Mouse (Mus musculus) heart, embryonic 16.5 days (tissue): Measurements from ENCODE around the gene Macrod2. TPM values are rescaled to one million over a fixed set of nuclear protein-coding genes. Genes with fewer than 3 reads are reported as not detected.

ENCODE experiments used
- ATAC-seq: fragments of 200-750 bp; cut with Nextera tagmentation; replicated peaks from 2 replicates; pipeline ENCODE4 v1.8.0; 2017; ENCODE audit warnings: moderate number of reproducible peaks; ENCODE audit not compliant: insufficient read depth, low FRiP score; ENCODE audit errors: extremely low read depth
- H3K27ac ChIP-seq: fragments of 300-500 bp; sonication (generic); 2 replicates; pipeline ENCODE4 v1.5.1; 2014; ENCODE audit warnings: mild to moderate bottlenecking, low read length, control low read depth, moderate library complexity
- H3K27me3 ChIP-seq: fragments of 300-500 bp; sonication (generic); 2 replicates; pipeline ENCODE4 v1.6.1; 2014; ENCODE audit warnings: low read length, mixed read lengths; ENCODE audit not compliant: control insufficient read depth, insufficient read depth
- H3K36me3 ChIP-seq: fragments of 300-500 bp; sonication (generic); 2 replicates; pipeline ENCODE4 v1.6.1; 2014; ENCODE audit not compliant: control insufficient read depth, insufficient read depth
- H3K4me1 ChIP-seq: fragments of 300-500 bp; sonication (generic); 2 replicates; pipeline ENCODE4 v1.6.1; 2014; ENCODE audit warnings: low read length, mixed read lengths; ENCODE audit not compliant: control insufficient read depth, insufficient read depth
- H3K4me2 ChIP-seq: fragments of 300-500 bp; sonication (generic); 2 replicates; pipeline ENCODE4 v1.6.1; 2014; ENCODE audit warnings: low read depth, mild to moderate bottlenecking, control low read depth, low read length
- H3K4me3 ChIP-seq: fragments of 300-500 bp; sonication (generic); 2 replicates; pipeline ENCODE4 v1.5.1; 2014; ENCODE audit warnings: mild to moderate bottlenecking, control low read depth, low read length
- H3K9ac ChIP-seq: fragments of 300-500 bp; sonication (generic); 2 replicates; pipeline ENCODE4 v1.6.1; 2014; ENCODE audit warnings: low read length, control low read depth
- H3K9me3 ChIP-seq: fragments of 300-500 bp; sonication (generic); replicated peaks from 2 replicates; pipeline ENCODE4 v1.6.1; 2016; ENCODE audit warnings: low read length; ENCODE audit not compliant: control insufficient read depth
- WGBS: fragments of 180-500 bp; shearing (Covaris S2); extraction: QIAGEN DNeasy Blood & Tissue Kit; methylation state at CpG from one replicate; pipeline ENCODE4 v1.1.7; 2014; 5-methylcytosine and 5-hydroxymethylcytosine counted together
- polyA plus RNA-seq: library from polyadenylated mRNA; unstranded; fragments of >200 nt; fragmentation: Nextera tagmentation; extraction: Ambion mirVana; gene quantifications from 2 replicates; pipeline ENCODE4 v1.2.1, GENCODE M21; 2015

The Macrod2 gene
- polyA plus RNA-seq, 1 experiment from 2014 or later = 23.2 TPM

DNA sequence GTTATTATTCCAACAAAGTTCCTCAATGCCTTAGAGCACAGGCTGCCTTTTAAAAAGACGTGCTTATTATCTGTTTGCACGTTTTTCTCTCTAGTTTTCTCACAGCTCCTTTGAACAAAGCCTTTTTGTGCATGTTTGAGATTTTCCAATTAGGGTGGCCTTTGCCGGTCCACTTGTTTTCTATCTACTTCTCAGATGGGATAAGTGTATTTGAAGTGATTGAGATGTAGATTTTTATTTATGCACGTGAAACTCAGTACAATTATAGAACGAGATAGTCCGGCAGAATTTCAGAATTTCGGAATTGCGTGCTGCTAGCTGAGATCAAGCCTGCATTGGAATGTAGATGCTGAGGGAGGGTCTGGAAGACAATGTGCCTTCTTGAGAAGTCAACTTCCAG lies 138.5 kb downstream of the Macrod2 start:
- Histone ChIP-seq H3K9ac (no peak overlapping the region), H3K9me3 (no peaks in the 10 kb centered on the region), H3K36me3 (no peaks in the 10 kb centered on the region), H3K4me3 (no peak overlapping the region), H3K27me3 (no peaks in the 10 kb centered on the region), H3K4me2 (no peak overlapping the region), H3K4me1 (0 out of 2 replicates have a peak, but pooled peaks cover 2% of the 10 kb centered on the region), H3K27ac (no peak overlapping the region)
- WGBS = 74% methylated on average over 8 of the region's 8 CpGs
- ATAC-seq = no peak

DNA sequence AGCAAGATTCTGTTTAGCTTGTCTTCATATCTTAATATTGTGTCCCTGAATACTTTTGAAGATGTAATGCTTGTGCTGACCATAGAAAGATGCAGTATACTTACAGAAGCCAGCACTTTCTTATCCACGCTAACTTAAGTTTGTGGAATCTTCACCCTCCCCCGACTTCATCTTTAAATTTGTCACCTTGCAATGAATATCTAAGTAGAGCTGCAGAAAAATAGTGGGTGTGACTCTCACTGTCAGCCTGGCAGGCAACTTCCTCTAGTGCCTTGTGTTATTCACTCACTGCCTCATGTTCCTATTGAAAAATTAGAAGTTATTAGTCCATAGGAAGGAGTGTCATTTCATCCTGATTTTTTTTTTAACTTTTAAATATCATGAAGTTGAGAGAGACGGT lies 139.5 kb downstream of the Macrod2 start:
- Histone ChIP-seq H3K4me1 (0 out of 2 replicates have a peak, but pooled peaks cover 2% of the 10 kb centered on the region), H3K27ac (no peak overlapping the region), H3K9ac (no peak overlapping the region), H3K4me3 (no peak overlapping the region), H3K4me2 (no peak overlapping the region), H3K36me3 (no peaks in the 10 kb centered on the region), H3K27me3 (no peaks in the 10 kb centered on the region), H3K9me3 (no peaks in the 10 kb centered on the region)
- WGBS = 79% methylated on average over 3 of the region's 3 CpGs
- no peak for ATAC-seq

DNA sequence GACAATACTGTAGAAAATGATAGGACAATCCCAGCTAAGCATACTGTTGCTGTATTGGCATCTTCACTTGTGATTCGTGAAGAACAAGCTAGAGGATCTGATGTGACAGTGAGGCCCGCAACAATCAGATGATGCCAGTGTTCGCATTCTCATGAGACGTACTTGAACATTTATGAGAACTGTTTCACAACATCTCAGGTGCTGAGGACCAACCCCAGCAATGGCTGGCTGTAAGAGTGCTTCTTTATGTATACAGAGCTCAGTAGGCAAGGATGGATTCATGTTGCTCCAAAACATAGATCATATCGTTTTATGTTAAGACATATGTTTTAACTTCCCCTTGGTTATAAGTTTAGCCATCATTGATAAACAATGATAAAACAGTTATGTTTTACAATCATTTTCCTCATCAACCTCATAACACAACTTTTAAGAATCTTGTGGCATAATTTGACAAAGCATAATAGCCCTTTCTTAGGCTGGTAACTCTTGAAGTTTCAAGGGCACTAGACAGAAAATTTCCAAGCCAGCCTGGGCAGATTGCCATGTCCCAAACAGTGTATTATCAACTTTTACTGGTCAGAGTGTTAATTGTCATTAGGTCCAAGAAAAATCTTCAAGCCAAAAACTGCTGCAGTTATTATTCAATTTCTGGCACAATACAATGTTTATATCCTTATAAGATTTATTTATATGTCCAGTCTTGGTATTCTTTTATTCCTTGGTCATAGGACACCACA lies 140.9 kb downstream of the Macrod2 start:
- WGBS = 93% methylated on average over 5 of the region's 5 CpGs
- no peak overlapping the region for H3K9ac ChIP-seq
- no peaks in the 10 kb centered on the region for H3K9me3 ChIP-seq
- 0 out of 2 replicates have a peak, but pooled peaks cover 2% of the 10 kb centered on the region for H3K4me1 ChIP-seq
- H3K4me2 ChIP-seq = no peak overlapping the region
- no peak overlapping the region for H3K27ac ChIP-seq
- H3K36me3 ChIP-seq = no peaks in the 10 kb centered on the region
- no peaks in the 10 kb centered on the region for H3K27me3 ChIP-seq
- no peak for ATAC-seq
- no peak overlapping the region for H3K4me3 ChIP-seq

DNA sequence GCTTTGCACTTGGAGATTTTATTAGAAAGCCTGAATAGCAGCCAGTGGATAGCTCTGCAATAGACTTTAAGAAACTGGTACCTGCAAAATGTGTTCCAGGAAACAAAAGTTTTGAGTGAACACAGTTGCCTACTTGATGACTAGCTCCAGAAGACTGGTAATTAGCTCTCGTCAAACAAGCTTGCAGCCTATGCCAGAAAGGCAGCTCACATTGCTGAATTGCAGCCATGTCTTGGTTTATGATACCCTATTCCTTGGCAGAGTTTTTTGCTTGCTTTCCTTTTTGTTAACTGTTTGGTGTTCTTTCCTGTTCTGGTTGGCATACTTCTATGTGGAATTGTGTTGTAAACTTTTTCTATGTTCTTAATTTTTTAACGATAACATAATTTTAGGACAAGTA lies 154.2 kb downstream of the Macrod2 start:
- Histone ChIP-seq H3K9me3 (no peaks in the 10 kb centered on the region), H3K27me3 (no peaks in the 10 kb centered on the region), H3K27ac (no peak overlapping the region), H3K4me3 (no peak overlapping the region), H3K4me2 (no peak overlapping the region), H3K36me3 (no peaks in the 10 kb centered on the region), H3K4me1 (no peaks in the 10 kb centered on the region), H3K9ac (no peak overlapping the region)
- no peak for ATAC-seq
- WGBS = 71% methylated on average over 2 of the region's 2 CpGs

DNA sequence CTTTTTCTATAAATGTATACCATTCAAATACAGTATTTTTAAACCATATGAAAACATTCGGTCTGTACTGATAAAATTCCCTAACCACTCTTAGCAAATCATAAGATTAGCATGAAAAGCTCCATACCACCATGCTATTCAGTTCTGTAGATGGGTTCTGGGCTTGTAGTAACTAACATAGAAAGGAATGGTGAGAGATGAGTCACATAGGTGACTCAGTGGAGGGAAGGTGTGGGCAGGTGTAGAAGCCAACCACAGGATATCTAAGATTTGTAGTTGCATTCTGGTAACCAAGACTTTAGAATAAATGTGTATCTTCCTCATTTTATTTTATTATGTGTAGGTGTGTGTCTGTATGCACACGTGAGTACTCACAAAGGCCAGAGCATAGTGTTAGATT lies 166.3 kb downstream of the Macrod2 start:
- H3K9ac ChIP-seq = no peak overlapping the region
- H3K27ac ChIP-seq = no peak overlapping the region
- no peaks in the 10 kb centered on the region for H3K4me1 ChIP-seq
- 88% methylated on average over 2 of the region's 2 CpGs for WGBS
- H3K4me3 ChIP-seq = no peak overlapping the region
- H3K4me2 ChIP-seq = no peak overlapping the region
- H3K36me3 ChIP-seq = no peaks in the 10 kb centered on the region
- no peaks in the 10 kb centered on the region for H3K9me3 ChIP-seq
- ATAC-seq = no peak
- no peaks in the 10 kb centered on the region for H3K27me3 ChIP-seq

DNA sequence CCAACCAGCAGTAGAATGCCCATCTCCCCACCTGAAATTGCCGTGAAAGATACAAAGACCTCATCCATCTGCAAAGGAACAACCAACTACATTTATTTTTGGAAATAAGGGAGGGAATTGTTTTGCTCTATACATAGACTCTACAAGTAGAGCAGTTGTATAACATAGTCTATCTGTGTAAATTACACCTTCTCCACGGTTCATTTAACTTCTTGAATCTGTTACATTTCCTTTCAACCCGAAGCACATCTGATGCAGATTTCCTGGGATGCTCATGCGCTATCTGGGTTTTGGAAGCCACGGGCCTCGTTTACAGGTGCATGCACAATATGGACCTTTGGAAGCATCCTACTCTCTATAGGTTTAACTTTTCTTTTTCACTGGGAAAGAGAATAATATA lies 175.8 kb downstream of the Macrod2 start:
- Histone ChIP-seq H3K36me3 (no peaks in the 10 kb centered on the region), H3K9me3 (no peaks in the 10 kb centered on the region), H3K4me3 (no peak overlapping the region), H3K9ac (no peak overlapping the region), H3K27ac (no peak overlapping the region), H3K4me1 (no peaks in the 10 kb centered on the region), H3K4me2 (no peak overlapping the region), H3K27me3 (no peaks in the 10 kb centered on the region)
- ATAC-seq = no peak
- WGBS = 84% methylated on average over 6 of the region's 6 CpGs

DNA sequence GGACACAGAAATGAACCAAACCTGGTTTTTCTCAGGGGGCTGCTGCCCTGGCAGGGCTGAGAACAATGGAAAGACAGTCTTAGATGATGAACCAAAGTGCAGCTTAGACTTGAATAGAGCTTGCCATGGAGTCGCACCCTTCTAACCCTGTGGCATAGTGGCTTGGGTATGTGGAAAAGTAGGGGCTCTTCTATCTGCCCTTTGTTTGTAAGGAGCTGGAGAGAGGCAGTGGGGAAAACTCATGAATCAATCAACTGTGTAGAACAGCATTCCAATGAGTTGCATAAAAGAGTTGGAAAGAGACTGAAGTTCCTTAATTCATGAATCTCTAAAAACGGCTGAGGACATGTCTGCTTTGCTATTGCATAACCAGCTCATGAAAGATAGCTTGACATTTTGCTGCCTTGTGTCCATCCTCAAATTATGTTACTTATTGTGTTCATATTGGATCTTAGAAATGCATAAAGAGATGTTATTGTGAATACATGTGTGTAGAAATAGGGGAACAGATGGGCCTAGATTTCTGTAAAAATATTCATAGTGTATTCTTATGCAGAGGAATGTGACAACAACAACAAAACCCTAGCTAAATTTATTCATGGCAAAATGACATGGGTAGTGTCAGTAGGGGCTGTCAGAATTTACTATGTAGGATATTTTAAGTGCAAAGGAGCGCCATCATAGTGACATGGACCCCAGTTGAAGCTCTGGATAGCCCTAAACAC lies 197.6 kb downstream of the Macrod2 start:
- Histone ChIP-seq H3K4me3 (no peak overlapping the region), H3K4me1 (no peaks in the 10 kb centered on the region), H3K27me3 (no peaks in the 10 kb centered on the region), H3K27ac (no peak overlapping the region), H3K9ac (no peak overlapping the region), H3K4me2 (no peak overlapping the region), H3K9me3 (no peaks in the 10 kb centered on the region), H3K36me3 (no peaks in the 10 kb centered on the region)
- WGBS = 77% methylated on average over 3 of the region's 3 CpGs
- no peak for ATAC-seq

DNA sequence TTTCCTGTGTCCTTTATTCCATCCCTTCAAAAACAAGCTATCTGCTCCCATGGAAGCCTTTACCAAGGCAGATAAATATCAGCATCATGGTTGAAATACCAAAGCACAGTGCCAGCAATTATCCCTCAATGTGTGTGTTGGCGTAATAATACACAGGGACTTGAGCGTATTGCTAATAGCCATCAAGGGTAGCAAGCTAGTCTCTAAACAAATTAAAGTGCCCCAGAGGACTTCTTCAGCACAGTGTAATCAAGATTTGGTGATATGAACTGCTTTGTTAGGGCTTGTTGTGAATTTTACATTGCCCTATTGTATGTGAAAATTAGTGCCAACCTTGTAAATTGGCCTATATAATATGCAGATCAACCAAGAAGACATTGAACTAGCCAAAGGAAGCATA lies 201.8 kb downstream of the Macrod2 start:
- Histone ChIP-seq H3K36me3 (no peaks in the 10 kb centered on the region), H3K27me3 (no peaks in the 10 kb centered on the region), H3K9me3 (no peaks in the 10 kb centered on the region)

DNA sequence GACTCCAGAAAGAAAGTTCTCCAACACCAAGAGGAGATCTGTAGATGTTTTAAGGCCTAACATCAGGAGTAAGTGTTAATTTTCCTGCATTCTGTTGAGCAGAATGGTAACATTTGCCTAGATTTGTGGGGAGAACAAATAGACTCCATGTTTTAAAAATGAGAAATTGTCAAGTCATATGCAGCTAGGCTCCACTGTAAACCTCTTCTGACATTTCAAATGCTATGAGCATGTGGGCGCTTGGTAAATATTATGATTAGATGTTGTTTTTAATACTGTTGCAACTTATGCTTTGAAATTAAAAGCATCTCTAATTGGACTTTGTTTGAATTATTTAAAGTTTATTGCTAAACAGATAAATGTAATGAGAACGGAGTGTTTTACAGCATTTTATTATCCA lies 220.3 kb downstream of the Macrod2 start:
- H3K9ac ChIP-seq = no peak overlapping the region
- H3K4me1 ChIP-seq = no peaks in the 10 kb centered on the region
- no peaks in the 10 kb centered on the region for H3K36me3 ChIP-seq
- ATAC-seq = no peak
- no peak overlapping the region for H3K27ac ChIP-seq
- no peak overlapping the region for H3K4me2 ChIP-seq
- 91% methylated on average over 2 of the region's 2 CpGs for WGBS
- no peak overlapping the region for H3K4me3 ChIP-seq
- no peaks in the 10 kb centered on the region for H3K9me3 ChIP-seq
- no peaks in the 10 kb centered on the region for H3K27me3 ChIP-seq

More for the DNA sequence above, 201.8 kb downstream of the Macrod2 start:
- ATAC-seq = no peak
- no peak overlapping the region for H3K27ac ChIP-seq
- H3K4me3 ChIP-seq = no peak overlapping the region
- H3K4me1 ChIP-seq = no peaks in the 10 kb centered on the region
- H3K4me2 ChIP-seq = no peak overlapping the region
- no peak overlapping the region for H3K9ac ChIP-seq
- 88% methylated on average over 2 of the region's 2 CpGs for WGBS
